8 mouse cellular contexts compared by ENCODE assay signal in genomic region chr2:18635052-18635451, GRCm38 (mm10). TPM values are rescaled to one million over a fixed set of nuclear protein-coding genes. Genes with fewer than 3 reads are reported as not detected.
DNase-seq lines count a peak whose midpoint lies in the region; ATAC-seq and TF ChIP-seq lines count a peak whose summit lies in the region.
"Had no signal": no experiment of that assay in that cellular context is flagged by ENCODE, and none has a peak within 500 bp of the region (broad histone marks: within the 10 kb centered on the region; RNA-seq: fewer than 3 reads in every experiment).

No protein-coding gene starts in this region.

- no peaks in the 10 kb centered on the region for H3K27me3 ChIP-seq in neural tube, embryonic 13.5 days
- no peaks in the 10 kb centered on the region for H3K27me3 ChIP-seq in stomach, postnatal 0 days (ENCODE audit: control insufficient read depth, insufficient read depth, low read length)

- ATAC-seq in neural tube, embryonic 13.5 days (ENCODE audit: low read depth), result peak; percentile 47; the same call in 1 of the 2 replicates
- no peak for ATAC-seq in stomach, postnatal 0 days (ENCODE audit: low FRiP score, low TSS enrichment)

- 80% methylated on average over 8 of the region's 8 CpGs for WGBS in neural tube, embryonic 13.5 days
- WGBS in stomach, postnatal 0 days, result 66% methylated on average over 8 of the region's 8 CpGs

- TF ChIP-seq CTCF in left cerebral cortex, adult 2 months (IDR thresholded peaks at IDR 0.05), result no peak
- no peak for TF ChIP-seq CTCF in stomach, postnatal 0 days (IDR thresholded peaks at IDR 0.05; ENCODE audit: low read depth)

- TF ChIP-seq EP300 in stomach, postnatal 0 days (optimal IDR thresholded peaks at IDR 0.05), result no peak

- no peaks in the 10 kb centered on the region; the same call in 1 of the 2 replicates for H3K9me3 ChIP-seq in neural tube, embryonic 13.5 days
- no peaks in the 10 kb centered on the region for H3K9me3 ChIP-seq in stomach, postnatal 0 days (ENCODE audit: control insufficient read depth, low read length)

- H3K9ac ChIP-seq in neural tube, embryonic 13.5 days, result no peak overlapping the region
- H3K9ac ChIP-seq in stomach, postnatal 0 days (ENCODE audit: low read length), result no peak overlapping the region

- no peak for DNase-seq in neural tube, embryonic 10.5 days (ENCODE audit: extremely low spot score, low spot score)
- peak; percentile 96 to 100 for DNase-seq in cerebellum, postnatal 36 days
- peak; percentile 31 to 39 for DNase-seq in heart, postnatal 36 days
- DNase-seq in left cerebral cortex, adult 2 months (ENCODE audit: extremely low spot score in 1 of 2, low spot score in 2 of 2), result peak; percentile 62 to 86
- DNase-seq in stomach, postnatal 0 days (ENCODE audit: low spot score), result peak; percentile 18
- DNase-seq in thymus, adult 18-20 months, result no peak

- no peaks in the 10 kb centered on the region for H3K36me3 ChIP-seq in neural tube, embryonic 13.5 days
- no peaks in the 10 kb centered on the region for H3K36me3 ChIP-seq in stomach, postnatal 0 days (ENCODE audit: control insufficient read depth, insufficient read depth, low read length)

- no peak overlapping the region for H3K4me3 ChIP-seq in neural tube, embryonic 13.5 days
- no peak overlapping the region for H3K4me3 ChIP-seq in left cerebral cortex, adult 2 months
- H3K4me3 ChIP-seq in stomach, postnatal 0 days (ENCODE audit: low read depth, low read length), result no peak overlapping the region
- H3K4me3 ChIP-seq: myocyte had no signal

- no peaks in the 10 kb centered on the region for H3K4me1 ChIP-seq in neural tube, embryonic 13.5 days (replicated peaks)
- no peaks in the 10 kb centered on the region for H3K4me1 ChIP-seq in stomach, postnatal 0 days (replicated peaks; ENCODE audit: control insufficient read depth, insufficient read depth)

- H3K27ac ChIP-seq in neural tube, embryonic 13.5 days (replicated peaks), result no peak overlapping the region
- no peak overlapping the region for H3K27ac ChIP-seq in left cerebral cortex, adult 2 months
- H3K27ac ChIP-seq in stomach, postnatal 0 days (replicated peaks), result no peak overlapping the region

- intact Hi-C loops in heart, postnatal 36 days (cut with DNase I), result no loop called here
- intact Hi-C loops in left cerebral cortex, adult 2 months (cut with DNase I), result loop anchor here (1.0 kb wide), 1 partner anchor 12 kb away; no protein-coding TSS in a partner anchor

- no peak overlapping the region for H3K4me2 ChIP-seq in neural tube, embryonic 13.5 days
- H3K4me2 ChIP-seq in stomach, postnatal 0 days (replicated peaks; ENCODE audit: low read depth), result no peak overlapping the region

RNA-seq across cellular contexts. Expression of gene Commd3, which starts 37.1 kb away (rescaled TPM):
- polyA plus RNA-seq in neural tube, embryonic 13.5 days (2015; fragmentation: Nextera tagmentation; extraction: Ambion mirVana), result 210 and 220 TPM in 2 replicates
- total RNA-seq in heart, postnatal 36 days (2021), result 100 to 1,000 TPM; 103 to 104 TPM
- total RNA-seq in left cerebral cortex, adult 2 months (2021), result 10 to 100 TPM; 80.5 to 89.2 TPM
- 169 and 178 TPM in 2 replicates for polyA plus RNA-seq in stomach, postnatal 0 days (2015; fragmentation: Nextera tagmentation; extraction: Ambion mirVana)

RNA-seq across cellular contexts. Expression of gene Bmi1, which starts 41.8 kb away (rescaled TPM):
- polyA plus RNA-seq in neural tube, embryonic 13.5 days (2015; fragmentation: Nextera tagmentation; extraction: Ambion mirVana), result 34.2 and 40.7 TPM in 2 replicates
- 10 to 100 TPM; 60.5 to 62.0 TPM for total RNA-seq in heart, postnatal 36 days (2021)
- total RNA-seq in left cerebral cortex, adult 2 months (2021), result 10 to 100 TPM; 39.5 to 40.1 TPM
- polyA plus RNA-seq in stomach, postnatal 0 days (2015; fragmentation: Nextera tagmentation; extraction: Ambion mirVana), result 10.5 and 12.0 TPM in 2 replicates

RNA-seq across cellular contexts. Expression of gene Spag6, which starts 58.8 kb away (rescaled TPM):
- not detected in 2 replicates for polyA plus RNA-seq in neural tube, embryonic 13.5 days (2015; fragmentation: Nextera tagmentation; extraction: Ambion mirVana)
- under 1 TPM in 1 of 2 experiments, not detected in 1; 0.47 TPM for total RNA-seq in heart, postnatal 36 days (2021)
- total RNA-seq in left cerebral cortex, adult 2 months (2021), result 1 to 10 TPM; 8.9 TPM
- 0.10 and 0.21 TPM in 2 replicates for polyA plus RNA-seq in stomach, postnatal 0 days (2015; fragmentation: Nextera tagmentation; extraction: Ambion mirVana)

Comparison
In these comparisons a context has a peak if more than half of its experiments do, and no peak if none do; other contexts are left out.
1. DNase-seq: peak in cerebellum, postnatal 36 days (2 of 2), heart, postnatal 36 days (2 of 2), left cerebral cortex, adult 2 months (2 of 2) and stomach, postnatal 0 days (single experiment); none in neural tube, embryonic 10.5 days (single experiment) and thymus, adult 18-20 months (0 of 2).
2. RNA of gene Spag6, which starts 58.8 kb away (total RNA-seq): 8.9 TPM in left cerebral cortex, adult 2 months; 0.47 TPM in heart, postnatal 36 days; every median in the first group is over 4 times any median in the second.